Mouse (Mus musculus): ENCODE measurements around the gene Klhdc1. TPM values are rescaled to one million over a fixed set of nuclear protein-coding genes. Genes with fewer than 3 reads are reported as not detected.

The Klhdc1 gene
- total RNA-seq, 2 experiments from 2014 or later, result 13.1 to 16.1 TPM

DNA sequence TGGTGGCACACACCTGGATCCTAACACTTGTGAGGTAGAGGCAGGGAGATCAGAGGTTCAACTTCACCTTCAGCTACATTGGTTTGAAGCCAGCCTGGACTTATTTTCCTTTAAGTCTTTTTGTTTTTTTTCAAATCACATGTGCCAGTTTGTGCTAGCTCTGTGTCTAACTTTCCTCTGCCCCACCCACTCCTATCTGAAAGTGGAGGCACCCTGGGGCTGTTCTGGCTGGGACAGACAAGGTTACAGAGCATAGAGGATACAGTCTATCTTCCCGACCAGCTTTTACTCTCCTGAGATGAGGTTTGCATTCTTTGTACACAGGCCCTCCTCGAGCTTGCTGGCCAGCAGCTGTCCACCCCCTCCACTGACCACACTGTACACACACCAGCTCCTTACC is 52.8 kb downstream of the Klhdc1 start:
- intact Hi-C loops (cut with DNase I), result no loop called here
- DNase-seq, result no peak

DNA sequence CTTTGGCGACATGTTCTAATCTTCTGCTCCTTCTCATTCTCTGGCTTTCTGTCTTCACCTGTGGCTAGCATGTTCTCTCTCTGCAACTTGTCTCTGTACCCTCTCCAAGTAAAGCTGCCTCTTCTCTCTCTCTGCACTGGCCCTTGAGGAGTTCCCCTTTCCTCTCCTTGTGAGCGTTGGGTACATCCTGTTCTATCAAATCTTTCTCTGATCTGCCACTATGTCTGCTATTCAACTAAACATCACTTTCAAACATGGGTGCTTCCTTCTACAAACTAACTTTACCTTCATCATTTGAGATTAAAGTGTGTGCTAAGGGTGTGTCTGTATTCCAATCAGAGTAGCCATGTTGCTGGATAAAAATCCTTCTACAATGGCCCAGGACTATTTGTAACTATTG is 54.0 kb downstream of the Klhdc1 start:
- intact Hi-C loops (cut with DNase I), result loop anchor here (5.0 kb wide), 1 partner anchor 98 kb away; the partner anchor contains the start of genes Dnaaf2 and Gm49383
- DNase-seq, result no peak

DNA sequence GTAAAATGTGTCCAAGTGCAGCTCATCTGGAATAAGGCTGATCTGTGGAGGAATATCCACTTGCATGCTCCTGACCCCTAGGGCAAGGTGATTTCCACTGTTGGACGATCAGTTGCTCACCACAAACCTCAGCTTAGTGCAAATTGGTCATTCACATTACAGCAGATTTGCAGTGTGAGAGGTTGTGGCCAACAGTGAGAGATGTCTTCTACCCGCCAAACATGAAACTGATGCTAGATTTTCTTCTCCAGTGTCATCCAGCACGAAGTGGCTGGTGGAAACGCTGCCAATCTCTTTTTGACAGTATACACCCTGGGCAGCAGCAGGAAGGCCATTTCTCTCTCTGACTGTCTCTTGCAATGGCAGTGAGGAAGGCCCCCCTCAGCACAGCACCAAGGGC is 54.7 kb downstream of the Klhdc1 start:
- no peak for DNase-seq
- intact Hi-C loops (cut with DNase I), result loop anchor here (5.0 kb wide), 1 partner anchor 98 kb away; the partner anchor contains the start of genes Dnaaf2 and Gm49383

DNA sequence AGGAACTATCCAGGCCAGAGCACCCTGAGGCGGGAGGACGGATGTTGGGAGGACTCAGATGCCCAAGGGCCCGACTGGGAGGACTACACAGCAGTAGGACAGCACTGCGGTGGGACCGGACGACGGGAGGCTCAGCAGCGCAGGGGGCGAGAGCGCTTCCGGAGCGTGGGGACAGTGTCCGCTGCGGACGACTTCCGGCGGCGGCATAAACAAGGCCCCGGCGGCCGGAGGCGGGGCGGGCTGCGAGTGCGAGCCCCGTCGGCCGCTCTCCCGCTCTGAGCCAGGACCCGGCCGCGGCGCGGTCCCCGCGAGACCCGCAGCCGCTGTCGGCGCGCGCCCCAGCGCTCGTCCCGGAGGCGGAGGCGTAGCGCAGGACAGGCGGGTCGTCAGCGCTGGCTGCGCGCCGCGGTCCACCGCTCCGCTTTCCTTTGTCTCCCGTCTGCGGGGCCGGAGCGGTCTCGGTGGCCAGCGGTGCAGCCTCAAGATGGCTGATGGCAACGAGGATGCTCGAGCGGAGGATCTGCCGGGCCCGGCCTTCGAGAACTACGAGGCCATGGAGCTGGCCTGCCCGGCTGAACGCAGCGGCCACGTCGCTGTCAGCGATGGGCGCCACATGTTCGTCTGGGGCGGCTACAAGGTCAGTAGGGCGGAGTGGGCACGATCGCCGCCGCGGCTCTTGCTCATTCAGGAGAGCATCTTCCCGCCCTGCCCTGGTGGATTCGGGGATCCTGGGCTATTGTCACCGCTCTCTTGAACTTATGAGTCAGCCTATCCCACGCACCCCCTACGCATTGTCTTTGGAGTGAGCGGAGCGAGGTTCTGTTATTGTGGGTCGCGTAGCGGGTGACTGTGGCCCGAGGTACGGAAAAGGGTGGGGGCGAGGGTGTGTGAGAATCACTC is 55.8 kb downstream of the Klhdc1 start, which contains the start of gene Klhdc2:
Gene Klhdc2, plus strand, starts transcription at position 171 of the 900 bp plus-strand sequence.
- intact Hi-C loops (cut with DNase I), result loop anchor here (5.0 kb wide), 1 partner anchor 99 kb away; the partner anchor contains the start of genes Dnaaf2 and Gm49383
- peak; percentile 91 for DNase-seq

DNA sequence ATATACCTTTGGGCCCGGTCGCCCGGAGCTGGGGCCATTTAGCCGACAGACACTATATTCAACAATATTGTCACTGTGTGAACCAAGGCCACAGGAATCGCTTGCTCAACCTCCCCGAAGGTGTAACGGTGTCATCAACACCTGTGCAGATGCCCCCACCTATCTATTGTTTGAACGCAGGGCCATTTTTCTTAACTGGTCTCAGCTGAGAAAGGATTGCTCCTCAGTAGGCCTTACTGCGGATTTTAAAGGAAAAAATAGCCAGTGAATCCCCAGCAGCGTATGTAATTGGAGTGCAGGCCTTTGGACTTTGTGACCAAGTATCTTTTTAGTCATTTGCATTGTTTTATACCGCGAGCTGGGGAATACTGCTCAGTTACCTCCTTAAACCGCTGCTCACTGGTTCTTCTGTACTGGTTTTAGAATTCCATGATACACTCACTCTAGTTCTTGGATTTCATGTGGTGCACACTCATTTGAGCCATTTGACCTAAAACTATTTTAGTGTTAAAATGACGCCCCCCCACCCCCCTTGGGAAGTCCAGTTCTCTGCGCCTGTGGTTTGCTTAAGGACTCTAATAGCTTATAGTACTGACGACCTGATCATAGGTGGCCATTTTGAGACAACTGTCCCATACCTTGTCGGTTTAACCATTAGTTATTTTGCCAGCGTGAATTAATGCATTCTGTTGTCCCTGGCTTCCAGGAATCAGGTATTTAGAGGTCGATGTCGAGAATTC is 56.6 kb downstream of the Klhdc1 start:
- intact Hi-C loops (cut with DNase I), result loop anchor here (5.0 kb wide), 1 partner anchor 100 kb away; the partner anchor contains the start of genes Dnaaf2 and Gm49383
- no peak for DNase-seq

DNA sequence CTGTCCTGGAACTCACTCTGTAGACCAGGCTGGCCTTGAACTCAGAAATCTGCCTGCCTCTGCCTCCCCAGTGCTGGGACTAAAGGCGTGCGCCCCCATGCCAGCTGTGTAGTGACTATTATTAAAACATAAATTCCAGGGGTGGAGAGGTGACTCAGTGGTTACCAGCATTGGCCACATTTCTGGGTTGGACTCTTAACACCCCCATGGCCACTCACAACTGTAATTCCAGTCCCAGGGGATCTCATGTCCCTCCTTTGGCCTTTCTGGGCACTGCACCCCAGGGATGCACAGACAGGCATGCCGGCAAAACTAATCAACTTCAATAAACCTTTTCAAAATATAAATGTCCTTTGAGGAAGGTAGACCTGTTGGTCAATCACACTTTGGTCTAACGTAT is 57.3 kb downstream of the Klhdc1 start:
- DNase-seq, result no peak
- intact Hi-C loops (cut with DNase I), result loop anchor here (5.0 kb wide), 1 partner anchor 101 kb away; the partner anchor contains the start of genes Dnaaf2 and Gm49383

DNA sequence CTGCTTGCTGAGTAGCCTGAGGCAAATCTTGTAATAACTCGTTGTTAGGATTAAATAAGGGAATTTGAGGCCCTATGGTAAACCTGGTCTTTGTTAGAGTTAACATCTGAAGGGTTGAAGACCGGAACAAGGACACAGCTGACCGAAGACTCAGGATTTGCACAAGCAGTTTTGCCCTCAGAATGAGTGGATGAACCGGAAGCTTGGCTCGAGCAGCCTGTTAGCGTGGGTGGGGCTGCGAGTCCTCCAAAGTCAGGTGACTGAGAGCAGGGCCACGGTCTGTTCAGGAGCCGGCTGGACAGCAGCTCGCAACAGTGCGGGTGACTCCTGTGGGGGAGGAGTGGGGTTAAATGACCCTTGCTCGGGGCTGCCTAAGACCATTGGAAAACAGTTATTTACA is 58.3 kb downstream of the Klhdc1 start:
- no peak for DNase-seq
- intact Hi-C loops (cut with DNase I), result loop anchor here (5.0 kb wide), 1 partner anchor 102 kb away; the partner anchor contains the start of genes Dnaaf2 and Gm49383

DNA sequence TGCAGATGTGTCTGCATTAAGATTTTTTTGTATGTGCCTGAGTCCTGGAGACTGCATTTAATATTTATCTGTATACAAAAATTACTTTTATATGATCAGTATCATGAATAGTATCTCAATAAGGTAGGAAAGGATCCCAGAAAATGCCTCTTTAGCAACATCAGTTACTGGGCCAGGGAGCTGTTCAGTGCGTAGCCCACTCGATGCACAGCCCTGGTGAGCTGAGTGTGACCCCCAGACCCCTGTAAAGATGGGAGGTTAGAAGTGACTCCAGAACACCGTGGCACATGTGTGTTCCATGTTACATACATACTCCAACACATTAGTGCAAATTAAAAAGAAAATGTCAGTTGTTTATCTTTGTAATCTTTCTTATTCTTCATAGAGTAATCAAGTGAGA is 58.9 kb downstream of the Klhdc1 start:
- no peak for DNase-seq
- intact Hi-C loops (cut with DNase I), result loop anchor here (5.0 kb wide), 1 partner anchor 103 kb away; the partner anchor contains the start of genes Dnaaf2 and Gm49383

DNA sequence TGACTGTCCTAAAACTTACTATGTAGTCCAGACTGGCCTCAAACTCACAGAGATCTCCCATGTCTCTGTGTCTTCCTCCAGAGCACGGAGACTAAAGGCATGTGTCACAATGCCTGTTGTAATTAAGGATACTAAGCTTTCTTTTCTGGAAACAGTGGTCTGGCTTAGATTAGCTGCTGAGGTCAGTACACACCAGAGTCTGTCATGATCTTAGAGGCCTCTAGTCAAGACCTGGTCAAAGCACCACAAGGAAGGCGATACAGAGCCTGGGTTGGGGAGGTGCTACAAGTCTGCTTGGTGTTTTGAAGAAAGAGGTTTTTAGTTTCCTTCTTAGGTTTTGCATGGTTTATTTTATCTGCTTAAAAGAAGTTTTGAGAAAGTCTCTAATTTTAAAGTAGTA is 59.4 kb downstream of the Klhdc1 start:
- intact Hi-C loops (cut with DNase I), result no loop called here
- DNase-seq, result no peak

DNA sequence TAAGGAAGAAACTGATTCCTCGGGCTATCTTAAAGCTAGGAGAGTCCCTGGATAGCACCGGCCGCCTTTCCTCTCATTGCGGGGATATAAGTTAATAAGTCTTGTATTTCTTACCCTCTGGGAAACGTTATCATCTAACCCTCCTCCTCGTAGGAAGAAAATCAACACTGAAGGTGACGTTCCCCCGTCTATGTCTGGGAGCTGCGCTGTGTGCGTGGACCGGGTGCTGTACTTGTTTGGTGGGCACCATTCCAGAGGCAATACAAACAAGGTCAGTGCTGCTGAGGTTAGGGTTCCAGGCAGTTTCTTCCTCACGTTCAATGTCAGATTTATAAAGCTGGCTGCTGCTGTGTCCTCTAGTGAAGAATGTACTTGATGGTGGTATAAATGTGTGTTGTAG is 61.2 kb downstream of the Klhdc1 start:
- no peak for DNase-seq
- intact Hi-C loops (cut with DNase I), result no loop called here

DNA sequence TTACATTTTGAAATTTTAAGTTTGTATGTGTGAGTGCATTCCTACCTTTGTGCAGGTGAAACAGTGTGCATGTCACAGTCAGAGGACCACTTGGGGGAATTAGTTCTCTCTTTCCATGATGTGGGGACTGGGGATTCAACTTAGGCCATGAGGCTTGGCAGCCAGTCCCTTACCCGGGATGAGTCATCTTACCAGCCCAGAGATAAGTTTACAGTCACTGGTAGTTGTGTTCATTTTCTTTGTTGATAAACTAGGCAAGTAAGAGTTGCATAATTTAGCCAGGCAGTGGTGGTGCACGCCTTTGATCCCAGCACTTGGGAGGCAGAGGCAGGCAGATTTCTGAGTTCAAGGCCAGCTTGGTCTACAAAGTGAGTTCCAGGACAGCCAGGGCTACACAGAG is 63.1 kb downstream of the Klhdc1 start:
- DNase-seq, result no peak
- intact Hi-C loops (cut with DNase I), result no loop called here

DNA sequence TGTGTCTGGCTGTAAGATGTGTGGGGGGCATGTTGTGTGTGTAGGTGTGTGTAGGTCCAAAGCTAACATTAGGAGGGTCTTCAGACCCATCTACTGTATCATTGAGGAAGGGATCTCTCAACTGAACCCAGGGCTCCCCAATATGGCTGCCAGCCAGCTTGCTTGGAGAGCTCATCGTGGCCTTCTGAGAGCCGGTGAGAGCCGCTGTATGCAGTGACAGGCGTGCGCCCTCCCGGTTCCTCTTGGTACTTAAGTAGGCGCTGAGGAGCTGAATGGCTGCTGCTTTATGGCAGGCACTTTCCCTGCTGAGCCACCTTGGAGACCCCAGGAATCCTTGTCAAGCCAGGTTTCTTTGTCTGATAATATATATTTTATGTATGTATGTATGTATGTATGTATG is 65.4 kb downstream of the Klhdc1 start:
- intact Hi-C loops (cut with DNase I), result no loop called here
- DNase-seq, result no peak

DNA sequence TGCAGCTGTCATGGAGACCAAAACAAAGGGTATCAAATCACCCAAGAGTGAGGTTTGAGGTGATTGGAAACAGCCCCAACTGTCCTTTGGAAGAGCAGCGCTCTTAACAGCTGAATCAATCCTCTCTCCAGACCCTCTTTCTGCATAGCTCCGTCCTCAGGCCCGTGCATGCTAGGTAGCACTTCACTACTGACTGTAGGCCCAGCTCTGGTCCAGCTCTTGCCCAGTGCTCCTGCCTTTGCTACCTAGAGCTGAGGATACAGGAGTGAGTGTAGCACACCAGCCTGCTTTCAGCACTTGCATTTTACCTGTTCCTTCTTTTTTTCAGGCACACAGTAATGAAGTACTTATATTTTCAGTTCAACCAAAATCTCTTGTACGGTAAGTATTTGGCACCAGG is 68.7 kb downstream of the Klhdc1 start:
- no peak for DNase-seq
- intact Hi-C loops (cut with DNase I), result loop anchor here (5.0 kb wide), 1 partner anchor 38 kb away; no protein-coding TSS in a partner anchor

DNA sequence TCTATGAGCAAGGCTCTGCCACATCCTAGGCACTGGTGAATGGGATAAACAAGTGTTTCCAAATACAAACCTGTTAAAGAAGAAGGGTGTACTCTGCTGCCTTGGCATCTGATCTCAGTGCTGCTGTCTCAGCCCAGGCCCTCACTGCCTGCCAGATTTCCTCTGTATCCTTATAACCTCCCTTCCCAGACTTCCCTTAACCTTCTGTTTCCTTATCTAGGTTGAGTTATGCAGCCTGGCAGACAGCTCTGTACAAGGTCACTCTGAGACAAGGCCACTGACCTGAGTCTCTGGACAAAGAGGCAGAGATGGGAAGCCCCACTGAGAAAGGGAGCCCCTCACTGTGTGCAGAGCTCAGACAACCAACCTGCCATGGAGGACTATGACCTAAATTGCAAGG is 77.5 kb downstream of the Klhdc1 start:
- no peak for DNase-seq
- intact Hi-C loops (cut with DNase I), result no loop called here

DNA sequence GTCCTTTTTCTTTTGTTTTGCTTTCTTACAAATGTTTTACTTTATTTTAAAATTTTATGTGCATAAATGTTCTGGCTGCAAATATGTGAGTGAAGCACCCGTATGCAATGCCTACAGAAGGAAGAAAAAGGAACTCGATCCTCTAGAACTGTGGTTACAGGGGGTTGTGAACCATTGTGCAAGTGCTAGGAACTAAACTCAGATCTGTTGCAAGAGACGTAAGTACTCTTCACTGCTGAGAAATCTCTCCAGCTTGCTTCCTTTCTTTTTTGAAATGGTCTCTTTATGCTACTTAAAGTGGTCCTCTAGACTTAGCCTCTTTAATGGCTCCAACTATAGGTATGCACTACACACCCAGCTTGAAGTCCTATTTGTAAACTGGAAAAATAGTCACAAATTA is 90.2 kb downstream of the Klhdc1 start:
- no peak for DNase-seq
- intact Hi-C loops (cut with DNase I), result no loop called here

DNA sequence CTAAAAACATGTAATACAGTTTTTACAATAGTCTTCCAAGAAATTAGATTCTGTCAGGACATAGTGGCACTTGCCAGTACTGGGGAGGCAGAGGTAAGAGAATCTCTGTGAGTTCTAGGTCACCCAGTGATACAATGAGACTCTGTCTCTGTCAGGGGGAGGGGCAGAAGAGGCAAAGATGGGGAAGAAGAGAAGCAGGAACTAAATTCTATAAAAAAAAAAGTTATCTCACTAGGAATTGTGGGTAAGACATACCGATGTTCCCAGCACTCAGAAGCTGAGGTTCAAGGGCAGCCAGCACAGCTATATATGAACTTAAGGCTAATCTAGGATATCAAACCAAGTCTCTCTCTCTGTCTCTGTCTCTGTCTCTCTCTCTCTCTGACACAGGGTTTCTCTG is 91.2 kb downstream of the Klhdc1 start:
- intact Hi-C loops (cut with DNase I), result no loop called here
- DNase-seq, result no peak

DNA sequence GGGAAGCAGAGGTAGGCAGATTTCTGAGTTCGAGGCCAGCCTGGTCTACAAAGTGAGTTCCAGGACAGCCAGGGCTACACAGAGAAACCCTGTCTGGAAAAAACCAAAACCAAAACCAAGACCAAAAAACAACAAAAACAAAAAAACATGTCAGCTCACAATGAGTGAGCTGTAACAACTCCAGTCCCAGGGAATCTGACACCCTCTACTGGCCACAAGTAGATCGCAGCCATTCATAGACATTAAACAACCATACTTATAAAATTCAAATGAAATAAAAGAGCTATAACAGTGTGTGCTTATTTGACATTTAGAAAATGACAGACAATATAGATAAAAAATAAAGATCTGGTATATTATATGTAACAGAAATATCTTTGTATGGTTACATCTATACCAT is 92.6 kb downstream of the Klhdc1 start:
- intact Hi-C loops (cut with DNase I), result no loop called here
- peak; percentile 8 for DNase-seq

Measured in left cerebral cortex, postnatal 4 days (tissue).